Mouse (Mus musculus) liver, adult 2 months (tissue): ENCODE data around the gene Mettl24.

ENCODE experiments used
- CTCF ChIP-seq: fragments of 200-500 bp; IDR thresholded peaks from 2 replicates; pipeline ENCODE4 v1.5.1; 2011; ENCODE audit warnings: low read depth, low read length, control low read depth
- POLR2A ChIP-seq: fragments of 200-500 bp; IDR thresholded peaks from 2 replicates; pipeline ENCODE4 v1.6.1; 2011; ENCODE audit warnings: low read length, control low read depth; ENCODE audit not compliant: insufficient read depth; ENCODE audit errors: extremely low read depth

GRCm38 (mm10) chr10:40649634-40650033 lies 33.4 kb upstream of the Mettl24 start:
- TF ChIP-seq CTCF, result peak; percentile 37
- no peak for TF ChIP-seq POLR2A
